Mouse (Mus musculus): ENCODE data around the gene Kbtbd12.

GRCm38 (mm10) chr6:88640331-88640730 lies 2.6 kb upstream of the Kbtbd12 start:
- TF ChIP-seq POLR2A (IDR thresholded peaks at IDR 0.05; ENCODE audit: borderline replicate concordance, control insufficient read depth, low read depth, low read length) = no peak
- TF ChIP-seq CTCF (IDR thresholded peaks at IDR 0.05; ENCODE audit: control insufficient read depth, insufficient read depth, low read length) = no peak

All from bone marrow, adult 2 months (tissue).